Mouse (Mus musculus): ENCODE measurements around the gene 4930426L09Rik. TPM values are rescaled to one million over a fixed set of nuclear protein-coding genes. Genes with fewer than 3 reads are reported as not detected.
"Not testable (repeated sequence)": the region's sequence is repeated elsewhere in the genome, so short reads cannot be mapped to it uniquely, and the experiment has no call there.

Gene 4930426L09Rik
- total RNA-seq, 2 experiments from 2014 or later, result 0.63 to 1.1 TPM

DNA sequence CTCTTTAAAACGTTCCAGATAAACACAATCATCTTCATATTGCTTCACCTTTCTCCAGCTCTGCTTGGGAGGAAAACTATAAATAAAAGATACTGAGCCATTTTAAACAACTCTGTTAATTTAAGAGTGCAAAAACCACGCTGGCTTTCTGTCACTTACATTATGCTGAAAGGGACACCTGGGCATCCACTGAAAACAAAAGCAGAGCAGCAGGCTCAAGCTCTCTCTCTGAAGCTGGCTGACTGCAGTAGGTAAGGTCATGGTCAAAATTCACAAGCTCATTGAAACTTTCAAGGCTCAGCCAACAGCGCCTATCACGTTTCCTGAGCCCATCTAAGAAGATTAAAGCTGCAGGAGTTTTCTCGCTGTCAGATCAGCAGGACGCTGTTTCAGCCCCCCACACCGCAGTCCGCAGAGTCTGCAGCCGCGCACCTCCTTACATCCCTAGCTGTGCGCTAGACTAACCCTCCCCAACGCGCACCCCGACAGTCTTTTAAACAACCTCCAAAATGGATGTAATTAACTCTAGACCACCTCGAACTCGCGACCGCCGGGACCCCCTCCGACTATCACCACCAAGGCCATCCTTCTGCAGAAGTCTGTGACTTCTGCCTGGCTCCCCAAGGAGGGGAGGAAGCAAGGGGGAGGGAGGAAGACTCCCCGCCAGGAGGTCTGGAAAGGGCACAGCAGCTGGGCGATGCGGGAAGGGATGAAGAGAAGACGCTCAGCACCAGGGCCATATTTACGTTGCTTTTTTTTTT, 1.5 kb upstream of the 4930426L09Rik start:
- peak; percentile 13 to 26 for DNase-seq (ENCODE audit: extremely low spot score in 1 of 2, low spot score in 2 of 2)
- Histone ChIP-seq H3K27ac (peak overlapping the region; percentile 96), H3K4me3 (peak overlapping the region; percentile 86)
- no peak for TF ChIP-seq CTCF (IDR thresholded peaks at IDR 0.05)
- intact Hi-C loops (cut with DNase I), result loop anchor here (1.0 to 10.0 kb wide), 7 partner anchors 44 to 942 kb away; partner anchors contain the start of genes Bmi1, Mllt10 and Spag6

DNA sequence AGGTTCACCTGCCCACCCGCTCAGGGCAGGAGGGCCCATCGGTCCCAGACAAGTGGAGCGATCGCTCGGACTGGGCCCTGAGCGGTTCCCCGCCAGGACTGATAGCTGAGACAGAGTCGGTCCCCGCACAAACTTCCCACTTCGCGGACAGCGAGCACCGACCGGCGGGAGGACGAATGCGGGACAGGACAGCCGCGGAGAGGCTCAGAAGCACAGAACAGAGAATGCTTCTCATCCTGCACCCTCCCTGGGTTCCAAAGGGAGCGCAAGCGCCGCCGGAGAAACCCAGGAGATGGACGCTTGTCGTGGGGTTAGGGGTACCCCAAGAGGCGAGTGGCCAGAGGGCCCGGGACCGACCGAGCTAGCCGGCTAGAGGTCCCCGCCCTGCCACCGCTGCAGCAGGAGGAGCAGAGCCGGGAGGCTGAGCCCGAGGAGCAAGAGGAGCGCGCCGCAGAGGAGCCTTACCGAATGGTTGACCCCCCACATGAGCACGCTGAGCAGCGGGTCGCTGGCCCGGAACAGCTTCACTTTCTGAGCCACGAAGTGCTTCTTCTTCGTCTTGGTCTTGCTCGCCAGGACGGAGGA, 664 bp upstream of the 4930426L09Rik start:
- Histone ChIP-seq H3K4me3 (peak overlapping the region; percentile 86), H3K27ac (peak overlapping the region; percentile 96)
- intact Hi-C loops (cut with DNase I), result loop anchor here (1.0 to 10.0 kb wide), 7 partner anchors 45 to 943 kb away; partner anchors contain the start of genes Bmi1, Mllt10 and Spag6
- DNase-seq (ENCODE audit: extremely low spot score in 1 of 2, low spot score in 2 of 2), result peak; percentile 46 to 54
- no peak for TF ChIP-seq CTCF (IDR thresholded peaks at IDR 0.05)

DNA sequence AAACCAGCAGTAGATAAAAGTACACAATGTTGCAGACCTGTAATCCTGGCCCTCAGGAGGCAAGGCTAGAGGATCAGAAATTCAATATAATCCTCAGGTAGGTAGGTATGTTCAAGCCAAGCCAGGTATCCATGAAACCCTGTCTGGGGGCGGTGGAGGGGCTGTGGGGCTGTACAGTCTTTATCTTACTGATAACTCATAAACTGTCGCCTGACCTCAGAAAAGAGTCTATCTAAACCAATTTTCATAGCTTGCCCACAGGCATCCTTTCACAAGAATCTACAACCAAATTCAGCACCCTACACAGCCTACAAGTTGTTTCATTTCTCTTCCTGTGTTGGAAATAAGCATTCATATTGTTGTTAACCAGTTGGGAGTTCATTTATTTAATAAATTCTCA, 1.3 kb downstream of the 4930426L09Rik start:
- TF ChIP-seq CTCF (IDR thresholded peaks at IDR 0.05), result no peak
- no peak overlapping the region for H3K27ac ChIP-seq
- no peak overlapping the region for H3K4me3 ChIP-seq
- intact Hi-C loops (cut with DNase I), result loop anchor here (2.0 to 10.0 kb wide), 5 partner anchors 133 to 945 kb away; partner anchors contain the start of genes Bmi1, Mllt10 and Spag6
- DNase-seq (ENCODE audit: extremely low spot score in 1 of 2, low spot score in 2 of 2), result no peak

DNA sequence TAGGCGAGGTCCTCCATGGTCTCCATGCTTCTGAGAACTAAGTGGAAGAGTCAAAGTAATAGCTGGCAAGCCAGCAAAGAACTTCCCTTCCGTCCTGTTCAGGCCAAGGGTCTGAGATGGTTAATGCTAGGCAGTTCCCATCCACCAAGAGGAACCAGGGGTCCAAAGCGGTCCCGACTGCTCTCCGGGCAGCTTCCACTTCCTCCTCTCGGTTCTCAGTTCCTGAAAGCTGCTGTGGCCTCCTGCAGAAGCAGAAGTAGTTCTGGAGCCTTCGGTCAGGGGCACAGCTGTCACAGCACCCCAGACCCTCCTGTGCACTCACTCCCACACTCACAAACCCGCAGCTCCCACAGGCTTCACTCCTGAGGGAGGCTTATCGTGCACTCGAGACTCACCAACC, 6.7 kb downstream of the 4930426L09Rik start:
- intact Hi-C loops (cut with DNase I), result no loop called here
- peak in 1 of 2 experiments; percentile 16 for DNase-seq (ENCODE audit: extremely low spot score in 1 of 2, low spot score in 2 of 2)
- no peak overlapping the region for H3K27ac ChIP-seq
- H3K4me3 ChIP-seq, result no peak overlapping the region
- no peak for TF ChIP-seq CTCF (IDR thresholded peaks at IDR 0.05)

DNA sequence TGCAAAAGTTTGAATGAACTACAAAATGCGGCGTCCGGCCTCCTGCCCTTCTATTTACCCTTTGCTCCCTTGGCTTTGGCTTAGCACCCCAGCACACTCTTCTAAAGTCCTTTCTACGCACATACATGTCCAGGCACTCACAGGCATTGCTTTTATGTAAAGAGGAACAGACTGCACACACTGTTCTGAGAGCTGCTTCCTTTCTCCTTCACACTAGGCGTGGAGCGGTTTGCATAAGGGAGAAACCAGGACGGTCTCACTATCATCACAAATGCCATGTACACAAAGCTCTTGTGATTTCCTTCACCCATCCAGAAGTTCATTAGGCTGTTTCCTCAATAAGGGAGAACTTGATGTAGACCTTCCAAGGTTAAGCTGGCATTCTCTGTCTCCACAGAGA, 8.0 kb downstream of the 4930426L09Rik start:
- intact Hi-C loops (cut with DNase I), result no loop called here

DNA sequence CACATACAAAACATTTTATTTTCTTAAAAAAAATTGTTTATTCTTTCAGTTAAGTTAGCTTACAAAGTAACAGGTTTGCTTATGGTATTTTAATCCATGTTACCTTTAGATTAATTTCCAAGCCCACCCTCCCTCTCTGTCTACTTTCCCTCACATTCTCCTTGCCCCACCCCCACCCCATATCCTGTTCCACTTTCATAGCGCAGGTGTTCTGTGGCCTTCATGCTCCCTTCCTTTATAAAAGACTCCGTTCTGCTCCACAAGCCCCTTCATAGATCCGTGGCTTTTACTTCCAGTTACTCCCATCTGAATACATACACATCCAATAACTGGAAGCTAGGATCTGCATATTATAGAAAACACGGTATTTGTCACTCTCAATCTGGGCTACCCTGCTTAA, 9.4 kb downstream of the 4930426L09Rik start:
- TF ChIP-seq CTCF (IDR thresholded peaks at IDR 0.05), result no peak
- Histone ChIP-seq H3K4me3 (no peak overlapping the region), H3K27ac (no peak overlapping the region)
- intact Hi-C loops (cut with DNase I), result no loop called here
- DNase-seq (ENCODE audit: extremely low spot score in 1 of 2, low spot score in 2 of 2), result no peak

More for the DNA sequence above, 8.0 kb downstream of the 4930426L09Rik start:
- no peak overlapping the region for H3K4me3 ChIP-seq
- H3K27ac ChIP-seq, result no peak overlapping the region; the same call in 1 of the 2 replicates
- no peak for DNase-seq (ENCODE audit: extremely low spot score in 1 of 2, low spot score in 2 of 2)
- no peak for TF ChIP-seq CTCF (IDR thresholded peaks at IDR 0.05)

DNA sequence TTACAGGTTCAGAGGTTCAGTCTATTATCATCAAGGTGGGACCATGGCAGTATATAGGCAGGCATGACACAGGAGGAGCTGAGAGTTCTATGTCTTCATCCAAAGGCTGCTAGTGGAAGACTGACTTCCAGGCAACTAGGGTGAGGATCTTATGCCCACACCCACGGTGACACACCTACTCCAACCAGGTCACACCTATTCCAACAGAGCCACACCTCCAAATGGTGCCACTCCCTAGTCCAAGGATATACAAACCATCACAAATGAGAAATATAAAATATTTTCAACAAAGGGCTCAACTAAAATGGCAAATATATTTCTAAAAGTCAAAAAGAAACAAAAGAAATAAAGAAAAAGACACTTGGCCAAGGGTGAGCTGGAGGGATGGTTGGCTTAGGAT, 12.4 kb downstream of the 4930426L09Rik start:
- H3K4me3 ChIP-seq; H3K27ac ChIP-seq; intact Hi-C loops (cut with DNase I); DNase-seq (ENCODE audit: extremely low spot score in 1 of 2, low spot score in 2 of 2): not testable (repeated sequence)

DNA sequence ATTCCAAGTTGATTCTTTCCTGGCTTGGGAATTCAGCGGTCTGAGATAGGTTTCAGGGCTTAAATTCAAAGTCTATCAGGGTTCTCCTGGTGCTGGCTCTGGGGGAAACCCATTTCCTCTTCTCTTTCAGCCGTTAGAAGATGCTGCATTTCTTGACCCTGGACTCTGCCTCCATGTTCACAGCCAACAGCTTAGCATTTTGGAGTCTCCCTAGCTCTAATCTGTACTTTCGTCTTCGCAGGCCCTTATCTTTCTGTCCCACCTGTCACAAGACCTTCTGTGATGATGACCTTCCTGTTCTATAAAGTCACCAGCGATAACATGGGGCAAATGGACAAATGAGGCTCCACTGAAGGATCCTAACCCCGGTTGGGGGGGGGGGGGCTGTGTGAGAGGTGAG, 13.3 kb downstream of the 4930426L09Rik start:
- no peak for TF ChIP-seq CTCF (IDR thresholded peaks at IDR 0.05)
- no peak for DNase-seq (ENCODE audit: extremely low spot score in 1 of 2, low spot score in 2 of 2)
- intact Hi-C loops (cut with DNase I), result no loop called here
- Histone ChIP-seq H3K27ac (no peak overlapping the region), H3K4me3 (no peak overlapping the region)

DNA sequence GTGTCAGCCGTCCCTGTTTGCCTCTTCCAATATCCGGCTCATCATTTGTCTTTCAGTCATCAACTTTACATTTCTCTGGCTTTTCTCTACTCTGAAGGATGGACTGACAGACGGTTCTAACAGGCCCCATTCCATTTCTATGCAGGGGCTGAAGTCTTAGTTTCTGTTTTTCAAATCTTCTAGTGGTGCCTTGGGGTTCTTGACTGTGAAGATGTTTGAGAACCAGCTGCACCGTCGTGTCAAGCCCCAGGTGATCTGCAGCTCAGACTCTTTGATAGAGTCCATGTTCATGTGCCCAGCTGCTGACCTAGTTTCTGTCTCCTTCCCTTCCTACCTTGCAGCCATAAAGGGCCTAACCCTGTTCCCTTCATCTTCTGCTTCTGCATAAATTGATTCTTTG, 18.2 kb downstream of the 4930426L09Rik start:
- TF ChIP-seq CTCF (IDR thresholded peaks at IDR 0.05), result no peak
- Histone ChIP-seq H3K27ac (no peak overlapping the region), H3K4me3 (no peak overlapping the region)
- no peak for DNase-seq (ENCODE audit: extremely low spot score in 1 of 2, low spot score in 2 of 2)
- intact Hi-C loops (cut with DNase I), result no loop called here

DNA sequence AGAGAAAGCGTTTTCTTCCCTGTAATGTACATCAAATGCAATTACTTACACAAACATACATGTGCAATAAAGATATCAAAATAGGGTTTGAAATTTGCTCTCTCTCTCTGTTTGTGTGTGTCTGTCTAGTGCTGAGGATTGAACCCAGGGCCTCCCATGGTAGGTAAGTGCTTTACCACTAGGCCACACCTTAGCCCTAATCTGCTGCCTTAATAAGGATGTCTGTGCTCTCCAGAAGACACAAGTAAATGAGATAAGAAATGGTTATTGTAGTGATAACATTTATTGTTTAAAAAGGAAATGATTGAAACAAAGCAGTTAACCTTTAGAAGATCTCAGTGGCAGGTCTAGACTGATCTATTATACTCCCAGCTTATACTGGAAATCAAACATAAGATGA, 18.7 kb downstream of the 4930426L09Rik start:
- H3K27ac ChIP-seq, result no peak overlapping the region
- TF ChIP-seq CTCF (IDR thresholded peaks at IDR 0.05), result no peak
- no peak overlapping the region for H3K4me3 ChIP-seq
- intact Hi-C loops (cut with DNase I), result no loop called here
- DNase-seq (ENCODE audit: extremely low spot score in 1 of 2, low spot score in 2 of 2), result no peak

DNA sequence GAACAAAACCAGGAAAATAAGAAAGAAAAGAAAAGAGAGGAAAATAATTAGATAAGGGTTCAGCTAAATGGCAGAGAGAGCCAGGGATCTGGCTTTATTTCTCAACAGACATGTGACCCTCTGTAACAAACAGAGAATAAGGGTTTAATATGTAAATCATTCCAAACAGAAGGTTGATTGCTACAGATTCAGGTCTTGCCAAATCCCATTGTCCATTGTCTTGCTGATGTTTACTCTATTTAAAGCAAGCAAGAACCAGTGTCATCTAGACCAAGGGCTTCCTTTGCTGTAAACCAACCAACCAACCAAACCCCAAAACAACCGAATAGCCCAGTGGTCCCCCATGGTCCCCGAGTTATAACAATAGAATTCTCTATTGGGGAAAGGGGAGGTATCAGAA, 19.9 kb downstream of the 4930426L09Rik start:
- Histone ChIP-seq H3K4me3 (no peak overlapping the region), H3K27ac (no peak overlapping the region)
- no peak for DNase-seq (ENCODE audit: extremely low spot score in 1 of 2, low spot score in 2 of 2)
- no peak for TF ChIP-seq CTCF (IDR thresholded peaks at IDR 0.05)
- intact Hi-C loops (cut with DNase I), result no loop called here

DNA sequence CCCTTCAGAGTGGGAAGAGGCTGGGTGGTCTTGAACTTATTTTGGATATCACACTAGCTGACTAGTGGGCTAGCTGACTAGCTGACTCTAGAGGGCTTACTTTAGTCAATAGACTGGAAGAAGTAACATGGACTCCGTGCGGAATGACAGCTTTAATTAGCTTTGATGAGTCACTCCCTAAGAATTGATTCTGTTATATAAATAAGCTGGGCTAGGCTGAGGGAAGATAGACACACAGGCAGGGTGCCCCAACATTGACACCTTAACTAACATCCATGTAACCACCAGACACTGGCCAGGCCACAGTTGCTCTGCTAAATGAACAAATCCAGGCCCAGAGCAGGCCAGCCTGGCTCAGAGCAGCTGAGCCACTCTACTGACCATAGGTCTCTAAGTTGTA, 26.7 kb downstream of the 4930426L09Rik start:
- DNase-seq (ENCODE audit: extremely low spot score in 1 of 2, low spot score in 2 of 2), result no peak
- no peak overlapping the region for H3K27ac ChIP-seq
- intact Hi-C loops (cut with DNase I), result no loop called here
- H3K4me3 ChIP-seq, result no peak overlapping the region
- no peak for TF ChIP-seq CTCF (IDR thresholded peaks at IDR 0.05)
